In the genomic region with DNA sequence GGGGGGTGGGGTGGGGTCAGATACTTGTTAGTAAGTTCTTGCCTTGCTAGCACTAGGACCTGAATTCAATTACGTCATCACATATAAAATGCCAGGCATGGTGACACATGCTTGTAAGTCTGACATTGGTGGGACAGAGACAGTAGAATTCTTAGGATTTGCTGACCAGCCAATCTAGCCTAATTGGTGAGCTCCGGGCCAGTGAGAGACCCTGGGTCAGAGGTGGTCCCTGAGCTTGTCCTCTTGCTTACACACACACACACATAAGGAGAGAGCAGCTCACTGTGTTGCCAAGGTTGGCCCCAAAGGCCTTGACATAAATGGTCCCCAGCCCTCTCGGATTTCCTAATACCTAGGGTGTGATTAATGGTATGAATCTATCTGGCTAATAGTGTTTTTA, we compare ENCODE assay signal across 23 mouse cellular contexts.
"Had no signal": no experiment of that assay in that cellular context is flagged by ENCODE, and none has a peak within 500 bp of the region (broad histone marks: within the 10 kb centered on the region; RNA-seq: fewer than 3 reads in every experiment).

No protein-coding gene starts in this region.

- H3K4me3 ChIP-seq: liver, embryonic 15.5 days; lung, embryonic 15.5 days; megakaryocyte, embryonic 14.5 days; midbrain, embryonic 10.5 days; midbrain, embryonic 12.5 days; myocyte; neural tube, embryonic 13.5 days; neural tube, embryonic 15.5 days had no signal

- H3K9ac ChIP-seq: liver, embryonic 15.5 days; lung, embryonic 15.5 days; midbrain, embryonic 12.5 days; neural tube, embryonic 13.5 days; neural tube, embryonic 15.5 days had no signal

- H3K27ac ChIP-seq: liver, embryonic 15.5 days; lung, embryonic 15.5 days; macrophage; midbrain, embryonic 10.5 days; midbrain, embryonic 12.5 days; neural tube, embryonic 13.5 days; neural tube, embryonic 15.5 days had no signal

- DNase-seq: lung, adult 18-20 months; lung, postnatal 14 days; lung, postnatal 36 days; midbrain, embryonic 14.5 days; retina, postnatal 1 day; right cerebral cortex, adult 18-20 months; right cerebral cortex, postnatal 25 days; right cerebral cortex, postnatal 4 days; spleen, adult 18-20 months; thymus, adult 18-20 months; thymus, postnatal 14 days; thymus, postnatal 36 days had no signal

- H3K9me3 ChIP-seq: liver, embryonic 15.5 days; lung, embryonic 15.5 days; megakaryocyte, embryonic 14.5 days; midbrain, embryonic 10.5 days; midbrain, embryonic 12.5 days; neural tube, embryonic 13.5 days; neural tube, embryonic 15.5 days had no signal

- H3K4me1 ChIP-seq: lung, embryonic 15.5 days; midbrain, embryonic 10.5 days; midbrain, embryonic 12.5 days; neural tube, embryonic 13.5 days; neural tube, embryonic 15.5 days had no signal

- H3K27me3 ChIP-seq: liver, embryonic 15.5 days; lung, embryonic 15.5 days; megakaryocyte, embryonic 14.5 days; midbrain, embryonic 12.5 days; neural tube, embryonic 13.5 days; neural tube, embryonic 15.5 days had no signal

- H3K4me2 ChIP-seq: liver, embryonic 15.5 days; lung, embryonic 15.5 days; midbrain, embryonic 12.5 days; neural tube, embryonic 13.5 days; neural tube, embryonic 15.5 days had no signal

- ATAC-seq: lung, postnatal 0 days; midbrain, embryonic 16.5 days had no signal
